Mouse (Mus musculus) MEL (cell line): ENCODE measurements at regions not wholly inside any gene's neighbourhood (a gene's known extent, or its start where the extent isn't known, plus 50 kb on each side); places are given as distances from the start of the nearest gene placed in this dataset.

Source experiments
- DNase-seq: peaks from one replicate; pipeline ENCODE4 v3.0.0; 2011; ENCODE audit warnings: low read depth, low spot score
- H3K27ac ChIP-seq: 2 replicates; pipeline ENCODE4 v1.5.1; 2012; ENCODE audit warnings: low read depth, mild to moderate bottlenecking, control low read depth, low read length, moderate library complexity; ENCODE audit not compliant: control insufficient read depth
- H3K27me3 ChIP-seq, 2 experiments: fragments of 150-350 bp in 1 of 2; sonication (generic) in 1 of 2; 2 replicates each; pipeline ENCODE4 v1.6.1; 2012; ENCODE audit warnings: low read length in 2 of 2, mild to moderate bottlenecking in 2 of 2, improper control_type of control experiment in 1 of 2, moderate library complexity in 1 of 2; ENCODE audit not compliant: insufficient read depth in 2 of 2, control insufficient read depth in 1 of 2
- H3K36me3 ChIP-seq, 2 experiments: 2 replicates each; pipeline ENCODE4 v1.6.1; 2012 to 2014; ENCODE audit warnings: low read length in 2 of 2, improper control_type of control experiment in 1 of 2, inconsistent platforms in 1 of 2, mild to moderate bottlenecking in 1 of 2; ENCODE audit not compliant: insufficient read depth in 2 of 2, control insufficient read depth in 1 of 2
- H3K4me1 ChIP-seq, 2 experiments: fragments of 150-350 bp in 1 of 2; sonication (generic) in 1 of 2; 2 replicates each; pipeline ENCODE4 v1.6.1; 2012; ENCODE audit warnings: low read length in 2 of 2, improper control_type of control experiment in 1 of 2, mild to moderate bottlenecking in 1 of 2; ENCODE audit not compliant: insufficient read depth in 2 of 2, control insufficient read depth in 1 of 2
- H3K4me3 ChIP-seq, 2 experiments: fragments of 150-350 bp in 1 of 2; sonication (generic) in 1 of 2; 2 replicates each; pipeline ENCODE4 v1.5.1; 2012; ENCODE audit warnings: low read depth in 2 of 2, low read length in 2 of 2, mild to moderate bottlenecking in 2 of 2, moderate library complexity in 2 of 2, control low read depth in 1 of 2, improper control_type of control experiment in 1 of 2; ENCODE audit not compliant: control insufficient read depth in 1 of 2, insufficient read depth in 1 of 2
- H3K79me2 ChIP-seq: 2 replicates; pipeline ENCODE4 v1.6.1; 2012; ENCODE audit warnings: mild to moderate bottlenecking, low read length, moderate library complexity; ENCODE audit not compliant: control insufficient read depth, poor library complexity, insufficient read depth
- H3K9ac ChIP-seq: 2 replicates; pipeline ENCODE4 v1.6.1; 2012; ENCODE audit warnings: low read depth, mild to moderate bottlenecking, control low read depth, low read length, moderate library complexity; ENCODE audit not compliant: control insufficient read depth, poor library complexity, severe bottlenecking
- H3K9me3 ChIP-seq: fragments of 150-350 bp; sonication (generic); replicated peaks from 2 replicates; pipeline ENCODE4 v1.6.1; 2012; ENCODE audit warnings: mild to moderate bottlenecking, low read length, improper control_type of control experiment, moderate library complexity; ENCODE audit not compliant: insufficient read depth
- CHD1 ChIP-seq: IDR thresholded peaks from 2 replicates; pipeline ENCODE4 v1.6.1; 2012; ENCODE audit warnings: low read depth, mild to moderate bottlenecking, inconsistent platforms, low read length, improper control_type of control experiment
- CTCF ChIP-seq, 3 experiments: IDR thresholded peaks in 2 of 3; conservative IDR thresholded peaks in 1 of 3; 2 replicates each; pipeline ENCODE4 v1.5.1; 2011 to 2012; ENCODE audit warnings: low read length in 3 of 3, low read depth in 2 of 3, mild to moderate bottlenecking in 2 of 3, improper control_type of control experiment in 1 of 3, inconsistent platforms in 1 of 3, mixed read lengths in 1 of 3, moderate library complexity in 1 of 3; ENCODE audit not compliant: control insufficient read depth in 1 of 3, insufficient read depth in 1 of 3, poor library complexity in 1 of 3, severe bottlenecking in 1 of 3
- GABPA ChIP-seq: IDR thresholded peaks from 2 replicates; pipeline ENCODE4 v1.6.1; 2012; ENCODE audit warnings: low read depth, mild to moderate bottlenecking, inconsistent platforms, low read length, improper control_type of control experiment, moderate library complexity
- KAT2A ChIP-seq: conservative IDR thresholded peaks from 2 replicates; pipeline ENCODE4 v1.6.1; 2012; ENCODE audit warnings: low read depth, low read length, improper control_type of control experiment, inconsistent platforms
- MAFK ChIP-seq: IDR thresholded peaks from 2 replicates; pipeline ENCODE4 v1.6.1; 2011; ENCODE audit warnings: low read depth, mild to moderate bottlenecking, low read length, improper control_type of control experiment, borderline replicate concordance
- MAX ChIP-seq: IDR thresholded peaks from 2 replicates; pipeline ENCODE4 v1.6.1; 2011; ENCODE audit warnings: low read length, improper control_type of control experiment
- MAZ ChIP-seq: IDR thresholded peaks from 2 replicates; pipeline ENCODE4 v1.6.1; 2012; ENCODE audit warnings: low read depth, mild to moderate bottlenecking, inconsistent platforms, low read length, improper control_type of control experiment
- MEF2A ChIP-seq: IDR thresholded peaks from 2 replicates; pipeline ENCODE4 v1.6.1; 2014; ENCODE audit warnings: low read depth, mild to moderate bottlenecking, inconsistent platforms, low read length, improper control_type of control experiment; ENCODE audit not compliant: poor library complexity, insufficient replicate concordance, severe bottlenecking; ENCODE audit errors: extremely low read depth
- MYB ChIP-seq: IDR thresholded peaks from 2 replicates; pipeline ENCODE4 v1.6.1; 2011; ENCODE audit warnings: mild to moderate bottlenecking, low read depth, low read length, improper control_type of control experiment
- NELFE ChIP-seq: IDR thresholded peaks from 2 replicates; pipeline ENCODE4 v1.6.1; 2011; ENCODE audit warnings: low read depth, low read length, improper control_type of control experiment
- NRF1 ChIP-seq: IDR thresholded peaks from 2 replicates; pipeline ENCODE4 v1.6.1; 2014; ENCODE audit warnings: low read depth, mild to moderate bottlenecking, inconsistent platforms, low read length, improper control_type of control experiment, moderate library complexity; ENCODE audit not compliant: poor library complexity, insufficient read depth, severe bottlenecking
- POLR2A ChIP-seq, 2 experiments: IDR thresholded peaks; 2 replicates each; pipeline ENCODE4 v1.6.1; 2011 to 2012; ENCODE audit warnings: low read length in 2 of 2, mild to moderate bottlenecking in 2 of 2, control low read depth in 1 of 2, improper control_type of control experiment in 1 of 2, low read depth in 1 of 2, moderate library complexity in 1 of 2; ENCODE audit not compliant: control insufficient read depth in 1 of 2, insufficient read depth in 1 of 2, poor library complexity in 1 of 2
- POLR2AphosphoS2 ChIP-seq: IDR thresholded peaks from 2 replicates; pipeline ENCODE4 v1.6.1; 2011; ENCODE audit warnings: low read length, improper control_type of control experiment
- RAD21 ChIP-seq: IDR thresholded peaks from 2 replicates; pipeline ENCODE4 v1.6.1; 2011; ENCODE audit warnings: mild to moderate bottlenecking, low read depth, low read length, improper control_type of control experiment
- RCOR1 ChIP-seq: IDR thresholded peaks from 2 replicates; pipeline ENCODE4 v1.6.1; 2012; ENCODE audit warnings: low read depth, mild to moderate bottlenecking, inconsistent platforms, low read length, improper control_type of control experiment
- SIN3A ChIP-seq: IDR thresholded peaks from 2 replicates; pipeline ENCODE4 v1.6.1; 2012; ENCODE audit warnings: low read length, improper control_type of control experiment, inconsistent platforms
- SMC3 ChIP-seq: IDR thresholded peaks from 2 replicates; pipeline ENCODE4 v1.6.1; 2011; ENCODE audit warnings: low read depth, low read length, improper control_type of control experiment
- TAL1 ChIP-seq: IDR thresholded peaks from 2 replicates; pipeline ENCODE4 v1.6.1; 2012; ENCODE audit warnings: mild to moderate bottlenecking, inconsistent platforms, low read length, moderate library complexity, mixed read lengths
- ZC3H11A ChIP-seq: IDR thresholded peaks from 2 replicates; pipeline ENCODE4 v1.6.1; 2012; ENCODE audit warnings: low read depth, mild to moderate bottlenecking, inconsistent platforms, low read length, improper control_type of control experiment
- ZMIZ1 ChIP-seq: IDR thresholded peaks from 2 replicates; pipeline ENCODE4 v1.6.1; 2012; ENCODE audit warnings: low read depth, mild to moderate bottlenecking, inconsistent platforms, low read length, improper control_type of control experiment, moderate library complexity

- no peaks in the 10 kb centered on the region for H3K27me3 ChIP-seq
- H3K4me3 ChIP-seq: no peak overlapping the region
- no peaks in the 10 kb centered on the region for H3K9me3 ChIP-seq
Observed at GRCm38 (mm10) chr7:68457842-68458241, 184.2 kb downstream of the Fam169b start.

GRCm38 (mm10) chr7:68455451-68455850 is 181.8 kb downstream of the Fam169b start:
- Histone ChIP-seq H3K36me3 (no peaks in the 10 kb centered on the region), H3K27me3 (no peaks in the 10 kb centered on the region), H3K79me2 (no peaks in the 10 kb centered on the region), H3K4me1 (no peaks in the 10 kb centered on the region), H3K9ac (no peak overlapping the region), H3K27ac (no peak overlapping the region), H3K9me3 (no peaks in the 10 kb centered on the region), H3K4me3 (no peak overlapping the region)
- TF ChIP-seq SMC3 (no peak), MAZ (no peak), POLR2A (IDR thresholded peaks at IDR 0.05; ENCODE audit: control insufficient read depth in 1 of 2, insufficient read depth in 1 of 2, low read depth in 1 of 2, low read length in 2 of 2, poor library complexity in 1 of 2) (no peak), CTCF (IDR thresholded peaks at IDR 0.05 in 2 of 3, conservative IDR thresholded peaks at IDR 0.05 in 1 of 3; ENCODE audit: control insufficient read depth in 1 of 3, insufficient read depth in 1 of 3, low read depth in 2 of 3, low read length in 3 of 3, poor library complexity in 1 of 3, severe bottlenecking in 1 of 3) (no peak), MEF2A (no peak)
- DNase-seq: no peak

More at GRCm38 (mm10) chr7:68457842-68458241, 184.2 kb downstream of the Fam169b start:
- TF ChIP-seq POLR2AphosphoS2 (no peak), MAX (no peak), KAT2A (no peak)
- Histone ChIP-seq H3K27ac (no peak overlapping the region), H3K9ac (no peak overlapping the region), H3K4me1 (no peaks in the 10 kb centered on the region), H3K79me2 (no peaks in the 10 kb centered on the region), H3K36me3 (no peaks in the 10 kb centered on the region)
- no peak for DNase-seq

- Histone ChIP-seq H3K4me1 (no peaks in the 10 kb centered on the region), H3K27ac (no peak overlapping the region), H3K79me2 (no peaks in the 10 kb centered on the region), H3K9ac (no peak overlapping the region), H3K9me3 (no peaks in the 10 kb centered on the region), H3K27me3 (no peaks in the 10 kb centered on the region), H3K36me3 (no peaks in the 10 kb centered on the region)
- TF ChIP-seq MEF2A (no peak), RAD21 (no peak), CHD1 (no peak), ZC3H11A (no peak), NELFE (no peak), GABPA (no peak), CTCF (IDR thresholded peaks at IDR 0.05 in 2 of 3, conservative IDR thresholded peaks at IDR 0.05 in 1 of 3; ENCODE audit: control insufficient read depth in 1 of 3, insufficient read depth in 1 of 3, low read depth in 2 of 3, low read length in 3 of 3, poor library complexity in 1 of 3, severe bottlenecking in 1 of 3) (no peak), MYB (no peak), TAL1 (no peak), SIN3A (no peak), POLR2A (IDR thresholded peaks at IDR 0.05; ENCODE audit: control insufficient read depth in 1 of 2, insufficient read depth in 1 of 2, low read depth in 1 of 2, low read length in 2 of 2, poor library complexity in 1 of 2) (no peak), MAFK (no peak), MAX (no peak), RCOR1 (no peak), ZMIZ1 (no peak), KAT2A (no peak), NRF1 (no peak)
- TF ChIP-seq, all 39 proteins: peak for 0
- no peak for DNase-seq
- H3K4me3 ChIP-seq: no peak overlapping the region
Observed at GRCm38 (mm10) chr7:68453028-68453692, 179.5 kb downstream of the Fam169b start.
